Mouse (Mus musculus) forebrain, embryonic 11.5 days (tissue): ENCODE measurements around the gene Kcnb1. TPM values are rescaled to one million over a fixed set of nuclear protein-coding genes. Genes with fewer than 3 reads are reported as not detected.

Source experiments
- ATAC-seq: fragments of 200-750 bp; cut with Nextera tagmentation; replicated peaks from 2 replicates; pipeline ENCODE4 v1.8.0; 2017; ENCODE audit warnings: moderate TSS enrichment; ENCODE audit not compliant: low FRiP score
- DNase-seq: peaks from one replicate; pipeline ENCODE4 v3.0.0-alpha.2; 2017; ENCODE audit warnings: low spot score
- H3K27ac ChIP-seq: fragments of 300-500 bp; sonication (generic); 2 replicates; pipeline ENCODE4 v1.5.1; 2014; ENCODE audit warnings: low read depth, low read length
- H3K27me3 ChIP-seq: fragments of 300-500 bp; sonication (generic); 2 replicates; pipeline ENCODE4 v1.6.1; 2014; ENCODE audit warnings: mild to moderate bottlenecking, low read length, mixed read lengths; ENCODE audit not compliant: control insufficient read depth, insufficient read depth
- H3K36me3 ChIP-seq: fragments of 300-500 bp; sonication (generic); 2 replicates; pipeline ENCODE4 v1.6.1; 2014; ENCODE audit warnings: mild to moderate bottlenecking, low read length, moderate library complexity, mixed read lengths; ENCODE audit not compliant: control insufficient read depth, insufficient read depth
- H3K4me1 ChIP-seq: fragments of 300-500 bp; sonication (generic); replicated peaks from 2 replicates; pipeline ENCODE4 v1.6.1; 2014; ENCODE audit warnings: low read length, mixed read lengths; ENCODE audit not compliant: control insufficient read depth, insufficient read depth
- H3K4me2 ChIP-seq: fragments of 300-500 bp; sonication (generic); 2 replicates; pipeline ENCODE4 v1.6.1; 2014; ENCODE audit warnings: low read depth, mild to moderate bottlenecking, low read length, moderate library complexity, mixed read lengths; ENCODE audit not compliant: severe bottlenecking
- H3K4me3 ChIP-seq: fragments of 300-500 bp; sonication (generic); 2 replicates; pipeline ENCODE4 v1.5.1; 2014; ENCODE audit warnings: low read depth, low read length
- H3K9ac ChIP-seq: fragments of 300-500 bp; sonication (generic); 2 replicates; pipeline ENCODE4 v1.6.1; 2014; ENCODE audit warnings: low read length
- H3K9me3 ChIP-seq: fragments of 300-500 bp; sonication (generic); 2 replicates; pipeline ENCODE4 v1.6.1; 2016; ENCODE audit warnings: low read length, mixed read lengths; ENCODE audit not compliant: control insufficient read depth
- WGBS: fragments of 180-500 bp; shearing (Covaris S2); extraction: QIAGEN DNeasy Blood & Tissue Kit; methylation state at CpG from one replicate; pipeline ENCODE4 v1.1.7; 2014; 5-methylcytosine and 5-hydroxymethylcytosine counted together
- polyA plus RNA-seq: library from polyadenylated mRNA; unstranded; fragments of >200 nt; fragmentation: Nextera tagmentation; extraction: Ambion mirVana; gene quantifications from 2 replicates; pipeline ENCODE4 v1.2.1, GENCODE M21; 2014

Gene Kcnb1
- polyA plus RNA-seq, 1 experiment from 2014 or later = 0.73 TPM

GRCm38 (mm10) chr2:167181662-167182389 is 8.1 kb downstream of the Kcnb1 start:
- no peak overlapping the region for H3K4me3 ChIP-seq
- H3K4me2 ChIP-seq = no peak overlapping the region
- H3K27me3 ChIP-seq = no peaks in the 10 kb centered on the region; the same call in 1 of the 2 replicates
- WGBS = 88% methylated on average over 14 of the region's 14 CpGs
- no peak overlapping the region for H3K9ac ChIP-seq
- H3K4me1 ChIP-seq = no peaks in the 10 kb centered on the region
- ATAC-seq (no peak), DNase-seq (no peak)
- H3K9me3 ChIP-seq = no peaks in the 10 kb centered on the region
- H3K36me3 ChIP-seq = no peaks in the 10 kb centered on the region
- no peak overlapping the region for H3K27ac ChIP-seq

DNA sequence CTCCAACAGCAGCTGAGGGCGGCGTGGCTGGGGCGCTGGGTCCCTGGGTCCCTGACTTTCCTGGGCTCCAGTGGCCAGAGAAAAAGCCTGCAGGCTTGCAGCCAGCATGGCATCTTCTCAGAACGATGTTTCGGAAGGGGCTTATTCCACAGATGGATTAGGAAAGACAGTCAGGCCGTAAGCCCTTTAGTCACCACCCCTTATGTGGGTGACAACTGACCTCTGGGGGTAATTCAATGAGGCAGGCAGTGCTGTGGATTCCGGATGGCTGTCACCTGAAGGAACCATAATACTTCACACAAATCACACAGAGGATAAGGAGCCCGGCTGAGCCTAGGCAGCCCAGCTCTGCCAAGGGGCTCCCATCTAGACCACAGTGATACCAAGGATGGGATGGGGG is 8.9 kb downstream of the Kcnb1 start:
- DNase-seq (no peak), ATAC-seq (no peak)
- H3K27ac ChIP-seq = no peak overlapping the region
- H3K36me3 ChIP-seq = no peaks in the 10 kb centered on the region
- no peaks in the 10 kb centered on the region for H3K4me1 ChIP-seq
- H3K4me3 ChIP-seq = no peak overlapping the region
- H3K9me3 ChIP-seq = no peaks in the 10 kb centered on the region
- no peaks in the 10 kb centered on the region for H3K27me3 ChIP-seq
- 77% methylated on average over 8 of the region's 8 CpGs for WGBS
- H3K9ac ChIP-seq = no peak overlapping the region
- no peak overlapping the region for H3K4me2 ChIP-seq

DNA sequence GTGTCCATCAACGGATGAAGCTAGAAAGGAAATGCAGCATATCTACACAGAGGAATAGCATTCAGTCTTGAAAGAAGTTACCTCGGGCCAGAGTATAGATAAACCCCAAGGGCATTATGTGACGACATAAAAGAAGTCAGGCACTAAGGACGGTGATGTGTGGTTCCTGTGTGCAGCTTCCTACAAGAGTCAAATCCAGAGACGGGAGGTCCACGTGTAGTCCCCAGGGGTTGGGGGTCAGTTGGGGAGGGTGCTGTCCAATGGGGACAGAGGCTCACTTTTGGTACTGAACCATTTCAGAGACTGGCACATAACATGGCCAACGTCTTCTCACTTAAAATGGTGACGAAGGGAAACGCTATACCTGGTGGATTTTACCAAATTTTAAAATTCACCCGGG is 10.7 kb downstream of the Kcnb1 start:
- Histone ChIP-seq H3K36me3 (no peaks in the 10 kb centered on the region), H3K4me2 (no peak overlapping the region), H3K4me1 (no peaks in the 10 kb centered on the region), H3K4me3 (no peak overlapping the region), H3K27me3 (no peaks in the 10 kb centered on the region), H3K9ac (no peak overlapping the region), H3K9me3 (no peaks in the 10 kb centered on the region), H3K27ac (no peak overlapping the region)
- ATAC-seq (no peak), DNase-seq (no peak)
- 92% methylated on average over 10 of the region's 10 CpGs for WGBS

GRCm38 (mm10) chr2:167177231-167177641 is 12.7 kb downstream of the Kcnb1 start:
- H3K36me3 ChIP-seq = no peaks in the 10 kb centered on the region
- H3K4me3 ChIP-seq = no peak overlapping the region
- H3K9me3 ChIP-seq = no peaks in the 10 kb centered on the region
- ATAC-seq (no peak), DNase-seq (no peak)
- WGBS = 77% methylated on average over 10 of the region's 10 CpGs
- H3K4me1 ChIP-seq = no peaks in the 10 kb centered on the region
- no peaks in the 10 kb centered on the region for H3K27me3 ChIP-seq
- no peak overlapping the region for H3K27ac ChIP-seq
- no peak overlapping the region for H3K4me2 ChIP-seq
- H3K9ac ChIP-seq = no peak overlapping the region

- H3K9me3 ChIP-seq = no peaks in the 10 kb centered on the region
- H3K27ac ChIP-seq = no peak overlapping the region
- no peak overlapping the region for H3K9ac ChIP-seq
- no peaks in the 10 kb centered on the region for H3K4me1 ChIP-seq
- no peaks in the 10 kb centered on the region for H3K36me3 ChIP-seq
- ATAC-seq (no peak), DNase-seq (no peak)
- WGBS = 90% methylated on average over 6 of the region's 6 CpGs
- H3K4me3 ChIP-seq = no peak overlapping the region
- no peaks in the 10 kb centered on the region for H3K27me3 ChIP-seq
- H3K4me2 ChIP-seq = no peak overlapping the region
Observed at GRCm38 (mm10) chr2:167175284-167175683, 14.7 kb downstream of the Kcnb1 start.

DNA sequence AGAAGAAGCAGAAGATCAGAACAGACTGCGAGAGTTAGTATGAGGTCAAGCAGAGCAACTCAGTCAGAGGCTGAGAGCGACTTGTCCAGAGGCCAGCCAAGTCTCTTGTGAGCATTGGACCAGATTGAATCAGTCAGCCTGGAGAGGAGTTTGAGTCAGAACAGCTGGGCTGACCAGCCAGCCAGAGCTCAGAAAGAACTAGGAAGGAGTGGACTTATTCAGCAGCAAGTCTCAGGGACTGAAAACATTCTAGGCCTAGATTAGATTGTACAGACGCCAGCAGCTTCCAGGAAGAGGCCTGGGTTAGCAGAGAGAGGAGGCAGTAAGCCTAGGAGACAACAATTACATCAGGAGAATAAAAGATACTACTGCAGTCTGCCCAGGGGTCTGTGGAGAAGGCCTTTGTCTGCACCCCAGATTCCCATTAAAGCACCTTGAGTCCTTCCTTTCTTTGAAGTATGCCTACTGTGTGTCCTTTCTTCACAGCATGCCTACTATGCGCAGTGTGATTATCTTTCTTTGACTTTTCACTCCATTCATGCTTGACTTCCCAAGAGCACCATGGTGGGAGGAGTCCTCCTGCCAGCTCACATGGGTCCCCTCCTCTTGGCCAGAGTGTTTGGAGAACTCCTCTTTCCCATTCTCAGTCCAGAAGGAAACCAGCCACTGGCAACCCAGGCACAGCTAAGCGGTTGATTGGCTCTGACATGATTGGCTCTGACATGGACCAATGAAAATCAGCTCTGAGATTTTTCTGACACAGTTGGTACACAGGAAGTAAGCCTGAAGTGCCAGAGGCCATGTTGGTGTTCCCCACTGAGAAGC is 16.7 kb downstream of the Kcnb1 start:
- no peak overlapping the region for H3K4me2 ChIP-seq
- 75% methylated on average over 5 of the region's 5 CpGs for WGBS
- no peak for DNase-seq

DNA sequence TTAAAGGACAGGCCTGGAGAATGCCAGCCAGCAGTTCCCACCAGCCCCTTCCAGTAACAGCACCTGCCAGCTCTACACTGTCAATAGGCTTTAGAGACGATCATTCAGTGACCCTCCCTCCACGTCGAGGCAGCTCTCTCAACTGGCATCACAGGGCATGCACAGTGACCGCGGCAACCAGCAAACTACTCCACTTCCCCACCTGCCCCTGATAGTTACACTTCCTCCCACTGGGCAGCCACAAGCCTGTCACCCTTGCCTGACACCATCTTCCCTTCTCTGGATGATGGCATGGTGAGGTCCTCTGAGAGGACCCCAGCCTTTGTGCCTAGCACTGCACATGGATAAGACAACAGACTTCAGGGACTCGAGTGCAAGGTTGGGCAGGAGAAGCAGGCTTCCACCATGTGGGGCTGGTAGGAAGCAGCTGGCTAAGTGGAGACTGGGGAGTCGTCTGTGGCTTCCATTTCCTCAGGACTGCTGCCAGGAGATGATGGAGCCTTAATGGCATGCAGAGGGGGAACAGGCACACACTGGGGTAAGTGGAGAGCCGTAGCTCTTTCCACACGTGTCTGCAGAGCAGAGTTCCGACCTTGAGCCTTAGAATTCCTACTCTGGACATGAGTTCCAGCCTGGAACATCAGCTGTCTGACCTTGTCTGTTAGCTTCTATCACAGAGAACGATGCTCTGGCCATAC is 22.3 kb downstream of the Kcnb1 start:
- 78% methylated on average over 11 of the region's 11 CpGs for WGBS
- Histone ChIP-seq H3K4me1 (no peaks in the 10 kb centered on the region), H3K36me3 (no peaks in the 10 kb centered on the region), H3K4me2 (no peak overlapping the region), H3K27ac (no peak overlapping the region), H3K9me3 (no peaks in the 10 kb centered on the region), H3K27me3 (no peaks in the 10 kb centered on the region), H3K4me3 (no peak overlapping the region), H3K9ac (no peak overlapping the region)
- ATAC-seq (no peak), DNase-seq (no peak)

More for the DNA sequence above, 16.7 kb downstream of the Kcnb1 start:
- Histone ChIP-seq H3K4me1 (no peaks in the 10 kb centered on the region), H3K27ac (no peak overlapping the region), H3K27me3 (no peaks in the 10 kb centered on the region), H3K9me3 (no peaks in the 10 kb centered on the region), H3K4me3 (no peak overlapping the region), H3K36me3 (no peaks in the 10 kb centered on the region), H3K9ac (no peak overlapping the region)
- no peak for ATAC-seq

DNA sequence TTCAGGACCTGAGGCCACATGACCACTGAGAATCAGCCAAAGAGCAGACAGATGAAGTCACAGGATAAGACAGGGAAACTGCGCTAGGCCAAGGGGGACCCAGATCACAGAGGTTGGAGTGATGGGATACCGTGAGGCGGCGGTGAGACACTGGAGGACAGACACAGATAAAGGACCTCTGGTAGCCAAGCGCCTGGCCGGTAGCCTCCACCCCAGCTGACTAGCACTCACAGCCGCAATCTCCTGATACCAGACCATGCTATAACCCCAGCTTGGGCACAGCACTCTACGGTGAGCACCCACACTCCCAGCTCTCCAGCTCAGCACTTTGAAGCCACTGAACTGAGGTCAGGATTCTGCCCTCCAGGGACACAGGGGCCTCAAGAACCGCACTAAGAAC is 26.4 kb downstream of the Kcnb1 start:
- no peaks in the 10 kb centered on the region for H3K27me3 ChIP-seq
- no peaks in the 10 kb centered on the region for H3K4me1 ChIP-seq
- H3K9me3 ChIP-seq = no peaks in the 10 kb centered on the region
- DNase-seq (no peak), ATAC-seq (no peak)
- no peak overlapping the region for H3K4me2 ChIP-seq
- no peaks in the 10 kb centered on the region for H3K36me3 ChIP-seq
- H3K4me3 ChIP-seq = no peak overlapping the region
- H3K9ac ChIP-seq = no peak overlapping the region
- H3K27ac ChIP-seq = no peak overlapping the region
- 89% methylated on average over 9 of the region's 9 CpGs for WGBS
